Mouse (Mus musculus) testis, adult 2 months (tissue): Measurements from ENCODE around the gene Rep15.

ENCODE experiments used
- CTCF ChIP-seq: fragments of 200-500 bp; IDR thresholded peaks from 2 replicates; pipeline ENCODE4 v1.5.1; 2012; ENCODE audit warnings: low read depth, mild to moderate bottlenecking, inconsistent platforms, low read length, moderate library complexity; ENCODE audit not compliant: control insufficient read depth, insufficient read depth, insufficient replicate concordance
- POLR2A ChIP-seq: fragments of 200-500 bp; IDR thresholded peaks from 2 replicates; pipeline ENCODE4 v1.6.1; 2012; ENCODE audit warnings: low read depth, mild to moderate bottlenecking, inconsistent platforms, low read length, moderate library complexity; ENCODE audit not compliant: control insufficient read depth

GRCm38 (mm10) chr6:147022375-147023132 lies 9.8 kb upstream of the Rep15 start:
- TF ChIP-seq CTCF (no peak), POLR2A (no peak)
